Mouse (Mus musculus) heart, embryonic 11.5 days (tissue): Measurements from ENCODE around the gene Tpm4. TPM values are rescaled to one million over a fixed set of nuclear protein-coding genes. Genes with fewer than 3 reads are reported as not detected.
"Not testable (repeated sequence)": the region's sequence is repeated elsewhere in the genome, so short reads cannot be mapped to it uniquely, and the experiment has no call there.

Experiments used
- ATAC-seq: fragments of 200-750 bp; cut with Nextera tagmentation; replicated peaks from 2 replicates; pipeline ENCODE4 v1.8.0; 2017; ENCODE audit warnings: moderate library complexity; ENCODE audit not compliant: insufficient number of reproducible peaks, low FRiP score, low TSS enrichment
- H3K27ac ChIP-seq: fragments of 300-500 bp; sonication (generic); 2 replicates; pipeline ENCODE4 v1.5.1; 2014; ENCODE audit warnings: mild to moderate bottlenecking, low read depth, low read length
- H3K27me3 ChIP-seq: fragments of 300-500 bp; sonication (generic); 2 replicates; pipeline ENCODE4 v1.6.1; 2014; ENCODE audit warnings: mild to moderate bottlenecking, low read length, mixed read lengths; ENCODE audit not compliant: control insufficient read depth, insufficient read depth
- H3K36me3 ChIP-seq: fragments of 300-500 bp; sonication (generic); 2 replicates; pipeline ENCODE4 v1.6.1; 2014; ENCODE audit warnings: mild to moderate bottlenecking, low read length, moderate library complexity, mixed read lengths; ENCODE audit not compliant: control insufficient read depth, insufficient read depth
- H3K4me1 ChIP-seq: fragments of 300-500 bp; sonication (generic); 2 replicates; pipeline ENCODE4 v1.6.1; 2014; ENCODE audit warnings: low read length; ENCODE audit not compliant: control insufficient read depth, insufficient read depth
- H3K4me2 ChIP-seq: fragments of 300-500 bp; sonication (generic); 2 replicates; pipeline ENCODE4 v1.6.1; 2014; ENCODE audit warnings: mild to moderate bottlenecking, moderate library complexity
- H3K4me3 ChIP-seq: fragments of 300-500 bp; sonication (generic); 2 replicates; pipeline ENCODE4 v1.5.1; 2014; ENCODE audit warnings: low read depth, low read length
- H3K9ac ChIP-seq: fragments of 300-500 bp; sonication (generic); 2 replicates; pipeline ENCODE4 v1.6.1; 2014; ENCODE audit warnings: mild to moderate bottlenecking, low read depth, low read length, moderate library complexity
- H3K9me3 ChIP-seq: fragments of 300-500 bp; sonication (generic); replicated peaks from 2 replicates; pipeline ENCODE4 v1.6.1; 2016; ENCODE audit warnings: low read length; ENCODE audit not compliant: control insufficient read depth
- WGBS: fragments of 180-500 bp; shearing (Covaris S2); extraction: QIAGEN DNeasy Blood & Tissue Kit; methylation state at CpG from one replicate; pipeline ENCODE4 v1.1.7; 2014; ENCODE audit not compliant: insufficient replicate concordance; 5-methylcytosine and 5-hydroxymethylcytosine counted together
- polyA plus RNA-seq: library from polyadenylated mRNA; unstranded; fragments of >200 nt; fragmentation: Nextera tagmentation; extraction: Ambion mirVana; gene quantifications from 2 replicates; pipeline ENCODE4 v1.2.1, GENCODE M21; 2014

Gene Tpm4
- polyA plus RNA-seq, 1 experiment from 2014 or later: 405 TPM

DNA sequence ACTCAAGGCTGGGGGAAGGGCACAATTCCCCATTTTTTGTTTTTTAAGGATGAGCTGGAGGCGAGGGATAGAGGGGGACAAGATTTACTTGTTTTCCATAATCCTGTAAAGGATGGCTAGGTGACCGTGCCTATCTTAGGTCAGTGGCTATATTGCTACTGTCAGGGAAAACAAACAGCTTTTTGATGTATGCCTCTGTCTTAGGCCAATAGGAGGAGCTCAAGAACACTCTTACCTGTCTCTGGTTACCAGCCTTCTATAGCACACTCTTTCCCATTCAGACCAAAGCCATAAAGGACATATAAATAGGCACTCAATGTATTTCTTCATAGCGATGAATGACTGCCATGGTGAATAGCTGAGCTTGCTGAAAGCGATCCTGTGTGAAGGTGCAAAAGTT is 16.2 kb upstream of the Tpm4 start:
- no peak overlapping the region for H3K9ac ChIP-seq
- WGBS: 44% methylated on average over 4 of the region's 4 CpGs
- no peak overlapping the region for H3K4me2 ChIP-seq
- no peak overlapping the region for H3K4me3 ChIP-seq
- no peaks in the 10 kb centered on the region for H3K36me3 ChIP-seq
- no peak for ATAC-seq
- H3K4me1 ChIP-seq: no peaks in the 10 kb centered on the region
- H3K27ac ChIP-seq: no peak overlapping the region
- H3K9me3 ChIP-seq: no peaks in the 10 kb centered on the region
- no peaks in the 10 kb centered on the region for H3K27me3 ChIP-seq

DNA sequence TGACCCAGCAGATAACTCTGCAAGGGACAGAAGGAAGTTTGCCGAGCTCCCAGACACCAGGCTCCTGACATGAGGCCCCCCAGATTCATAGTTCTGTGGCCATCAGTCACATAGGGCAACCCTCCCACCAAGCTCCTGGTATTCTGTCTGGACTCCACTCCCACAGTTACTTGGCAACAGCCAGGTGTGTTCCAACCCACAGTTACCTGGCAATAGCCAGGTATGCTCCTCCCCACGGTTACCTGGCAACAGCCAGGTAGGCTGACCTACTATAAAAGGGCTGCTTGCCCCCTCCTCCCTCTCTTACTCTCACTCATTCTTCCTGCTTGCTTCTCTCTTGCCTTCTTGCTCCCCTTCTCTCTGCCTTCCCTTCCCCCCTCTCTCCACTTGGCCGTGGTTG is 13.3 kb upstream of the Tpm4 start:
- not testable (repeated sequence) for ATAC-seq, H3K27ac ChIP-seq, H3K27me3 ChIP-seq, H3K4me2 ChIP-seq, H3K9ac ChIP-seq, H3K9me3 ChIP-seq, H3K4me3 ChIP-seq, H3K36me3 ChIP-seq, H3K4me1 ChIP-seq
- 45% methylated on average over 3 of the region's 3 CpGs for WGBS

DNA sequence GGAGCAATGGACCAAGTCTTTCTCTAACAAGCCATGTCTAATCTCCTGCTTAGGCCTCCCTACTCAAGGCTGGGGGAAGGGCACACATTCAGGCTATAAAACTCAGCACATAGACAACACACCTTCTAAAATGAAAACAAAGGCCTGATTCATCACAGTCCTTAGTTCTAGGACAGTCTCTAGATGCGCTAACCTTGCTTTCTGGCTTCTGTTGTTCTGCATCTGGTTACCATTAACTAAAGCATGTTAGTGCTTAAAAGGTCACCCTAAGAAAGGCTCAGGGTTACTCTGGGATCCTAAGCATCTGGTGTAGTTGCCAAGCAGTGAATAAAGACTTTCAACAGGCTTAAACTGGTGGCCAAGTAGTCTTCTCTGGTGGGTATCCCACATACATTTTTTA is 12.8 kb upstream of the Tpm4 start:
- no peak overlapping the region for H3K4me2 ChIP-seq
- ATAC-seq: no peak
- no peaks in the 10 kb centered on the region for H3K36me3 ChIP-seq
- H3K4me1 ChIP-seq: no peaks in the 10 kb centered on the region
- no peaks in the 10 kb centered on the region for H3K27me3 ChIP-seq
- H3K27ac ChIP-seq: no peak overlapping the region
- H3K9ac ChIP-seq: no peak overlapping the region
- no peak overlapping the region for H3K4me3 ChIP-seq
- no peaks in the 10 kb centered on the region for H3K9me3 ChIP-seq
- WGBS: 88% methylated on average over 1 of the region's 1 CpGs

DNA sequence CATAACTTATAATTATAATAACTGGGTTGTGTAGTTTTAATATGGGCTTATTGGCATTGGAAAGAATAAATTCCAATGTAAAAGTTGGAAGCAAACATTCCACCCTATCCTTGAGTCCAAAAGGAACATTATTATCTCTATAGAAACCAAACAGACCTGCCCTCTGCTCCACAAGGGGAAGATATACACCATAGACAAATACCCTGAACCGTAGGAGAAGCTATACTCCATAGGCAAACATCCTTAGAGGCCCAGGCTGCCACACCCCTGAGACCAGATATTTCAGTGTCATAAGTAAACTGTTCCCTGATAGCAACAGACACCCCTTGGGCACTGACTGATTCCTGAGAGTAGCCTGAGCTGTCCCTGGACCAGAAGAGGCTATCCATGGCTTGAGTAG is 6.9 kb upstream of the Tpm4 start:
- 67% methylated on average over 1 of the region's 1 CpGs for WGBS
- Histone ChIP-seq H3K9ac (no peak overlapping the region), H3K4me1 (peaks cover 4% of the 10 kb centered on the region; the same call in 1 of the 2 replicates), H3K9me3 (no peaks in the 10 kb centered on the region), H3K4me3 (no peak overlapping the region), H3K27me3 (no peaks in the 10 kb centered on the region), H3K4me2 (no peak overlapping the region), H3K36me3 (no peaks in the 10 kb centered on the region), H3K27ac (no peak overlapping the region)
- ATAC-seq: no peak

DNA sequence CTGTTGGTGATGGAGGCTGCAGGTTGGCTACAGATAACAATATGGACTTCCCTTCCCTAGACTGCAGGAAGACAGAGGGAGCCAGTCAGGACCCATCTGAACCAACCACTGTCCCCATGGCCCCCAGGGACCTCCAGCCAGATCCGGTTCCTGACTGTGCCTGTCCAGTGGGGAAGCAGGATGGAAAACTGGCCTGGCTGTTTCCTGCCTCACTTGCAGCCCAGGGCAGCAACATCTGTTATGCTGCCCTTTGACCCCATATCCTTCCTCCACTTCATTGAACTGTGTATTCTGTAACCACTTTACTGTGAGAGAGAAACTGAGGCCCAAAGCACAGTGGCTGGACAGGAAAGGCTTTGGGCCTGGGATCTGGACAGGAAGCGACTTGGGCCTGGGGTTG is 3.5 kb upstream of the Tpm4 start:
- Histone ChIP-seq H3K27me3 (no peaks in the 10 kb centered on the region), H3K4me3 (no peak overlapping the region), H3K36me3 (no peaks in the 10 kb centered on the region), H3K9ac (no peak overlapping the region), H3K4me1 (peaks cover 14% of the 10 kb centered on the region), H3K9me3 (no peaks in the 10 kb centered on the region), H3K27ac (peak overlapping the region; percentile 66), H3K4me2 (no peak overlapping the region)
- 65% methylated on average over 2 of the region's 2 CpGs for WGBS
- ATAC-seq: no peak

DNA sequence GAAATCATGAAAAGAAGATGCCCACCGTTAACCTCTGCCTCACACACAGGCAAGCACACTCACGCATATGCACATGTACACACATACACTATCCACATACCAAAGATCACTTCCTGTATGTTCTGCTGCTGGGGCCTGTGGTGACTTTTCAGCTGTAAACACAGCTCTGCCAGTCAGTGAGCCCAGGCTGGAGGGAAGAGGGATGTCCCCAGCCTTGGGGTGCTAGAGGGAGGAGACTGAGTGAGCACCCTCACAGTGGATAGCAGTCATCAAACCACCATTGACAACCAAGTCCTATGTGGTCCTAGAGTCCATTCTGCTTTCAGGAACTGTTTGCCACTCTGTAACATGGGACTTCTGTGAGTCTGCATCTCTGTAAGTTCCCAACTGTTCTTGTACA is 2.9 kb upstream of the Tpm4 start:
- no peaks in the 10 kb centered on the region for H3K36me3 ChIP-seq
- H3K9me3 ChIP-seq: no peaks in the 10 kb centered on the region
- peaks cover 14% of the 10 kb centered on the region for H3K4me1 ChIP-seq
- ATAC-seq: no peak
- no peaks in the 10 kb centered on the region for H3K27me3 ChIP-seq
- H3K4me2 ChIP-seq: no peak overlapping the region
- WGBS: 74% methylated on average over 2 of the region's 2 CpGs
- H3K4me3 ChIP-seq: no peak overlapping the region
- no peak overlapping the region for H3K9ac ChIP-seq
- H3K27ac ChIP-seq: peak overlapping the region; percentile 66

DNA sequence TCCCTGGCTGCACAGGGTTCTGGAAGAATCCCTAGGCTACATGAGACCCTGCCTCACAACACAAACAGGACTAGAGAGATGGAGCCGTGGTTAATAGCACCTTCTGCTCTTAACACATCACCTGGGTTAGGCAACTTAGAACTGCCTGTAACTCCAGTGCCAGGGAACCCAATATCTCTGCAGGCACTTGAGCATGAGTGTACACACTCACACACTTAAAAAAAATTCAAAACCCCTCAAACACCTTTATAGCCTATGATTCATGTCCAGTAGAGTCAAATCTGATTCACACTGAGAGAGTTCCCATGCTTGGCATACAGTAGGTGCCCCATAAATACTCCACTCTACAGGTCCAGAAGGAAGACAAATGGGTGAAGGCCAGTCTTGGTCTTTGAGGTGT is 2.4 kb upstream of the Tpm4 start:
- H3K9ac ChIP-seq: no peak overlapping the region
- no peak overlapping the region for H3K27ac ChIP-seq
- no peaks in the 10 kb centered on the region for H3K9me3 ChIP-seq
- no peak overlapping the region for H3K4me3 ChIP-seq
- H3K4me1 ChIP-seq: peaks cover 17% of the 10 kb centered on the region
- H3K36me3 ChIP-seq: no peaks in the 10 kb centered on the region
- ATAC-seq: no peak
- WGBS: 76% methylated on average over 1 of the region's 1 CpGs
- no peaks in the 10 kb centered on the region for H3K27me3 ChIP-seq
- H3K4me2 ChIP-seq: no peak overlapping the region

DNA sequence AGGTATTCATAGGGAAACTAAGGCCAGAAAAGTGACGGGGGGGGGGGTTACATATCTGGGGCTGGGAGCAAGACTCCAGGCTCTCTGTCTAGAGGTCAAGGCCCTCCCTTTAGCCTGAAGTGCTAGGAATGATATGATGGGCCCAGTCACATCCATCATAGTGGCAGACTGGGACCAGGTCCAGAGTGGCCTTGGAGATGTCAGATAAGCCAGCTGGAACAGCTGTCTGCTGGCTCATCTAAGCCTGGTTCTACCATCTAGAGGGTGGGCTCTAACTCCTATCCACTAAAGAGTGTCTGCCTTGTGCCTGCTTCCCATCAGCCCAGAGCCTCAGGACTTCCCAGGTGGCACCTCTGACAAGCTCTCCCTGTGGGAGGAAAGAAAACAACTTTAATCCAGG is 1.9 kb upstream of the Tpm4 start:
- Histone ChIP-seq H3K4me1 (peaks cover 22% of the 10 kb centered on the region), H3K9me3 (no peaks in the 10 kb centered on the region), H3K36me3 (no peaks in the 10 kb centered on the region), H3K4me3 (no peak overlapping the region), H3K9ac (no peak overlapping the region), H3K27me3 (no peaks in the 10 kb centered on the region), H3K27ac (peak overlapping the region; percentile 23), H3K4me2 (no peak overlapping the region)
- ATAC-seq: no peak
- 65% methylated on average over 1 of the region's 1 CpGs for WGBS

DNA sequence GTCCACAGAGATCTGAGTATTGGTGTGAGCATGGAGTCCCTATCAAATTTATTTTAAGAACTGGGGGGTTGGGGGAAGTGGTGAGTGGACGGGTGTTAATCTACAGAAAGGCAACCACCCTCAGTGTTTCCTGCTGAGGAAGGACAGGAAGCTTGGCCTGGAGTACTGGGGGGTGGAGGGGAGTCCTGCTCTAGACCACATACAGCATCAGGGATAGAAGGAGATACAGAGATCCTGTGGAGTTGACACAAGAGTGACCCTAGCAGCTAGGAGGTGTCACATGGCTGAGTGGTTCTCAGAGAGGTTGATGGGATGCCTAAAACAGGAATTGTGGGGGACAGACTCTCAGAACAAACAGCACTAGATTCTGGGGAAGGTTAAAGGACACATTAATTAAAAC is 1.3 kb upstream of the Tpm4 start:
- H3K4me3 ChIP-seq: no peak overlapping the region

More for the DNA sequence above, 1.3 kb upstream of the Tpm4 start:
- Histone ChIP-seq H3K4me1 (peaks cover 22% of the 10 kb centered on the region), H3K4me2 (no peak overlapping the region), H3K27me3 (no peaks in the 10 kb centered on the region), H3K36me3 (peaks cover 3% of the 10 kb centered on the region), H3K27ac (peak overlapping the region; percentile 23), H3K9ac (no peak overlapping the region), H3K9me3 (no peaks in the 10 kb centered on the region)
- no peak for ATAC-seq
- 14% methylated on average over 1 of the region's 1 CpGs for WGBS
